Mouse (Mus musculus): Measurements from ENCODE around the gene Pygl. TPM values are rescaled to one million over a fixed set of nuclear protein-coding genes. Genes with fewer than 3 reads are reported as not detected.
A peak's percentile ranks its signal among the peaks of the same experiment; 100 is the strongest.
"Not testable (repeated sequence)": the region's sequence is repeated elsewhere in the genome, so short reads cannot be mapped to it uniquely, and the experiment has no call there.

Pygl gene
- polyA plus RNA-seq, 3 experiments from 2014 or later, result 0.16 to 1.1 (median 0.77) TPM

DNA sequence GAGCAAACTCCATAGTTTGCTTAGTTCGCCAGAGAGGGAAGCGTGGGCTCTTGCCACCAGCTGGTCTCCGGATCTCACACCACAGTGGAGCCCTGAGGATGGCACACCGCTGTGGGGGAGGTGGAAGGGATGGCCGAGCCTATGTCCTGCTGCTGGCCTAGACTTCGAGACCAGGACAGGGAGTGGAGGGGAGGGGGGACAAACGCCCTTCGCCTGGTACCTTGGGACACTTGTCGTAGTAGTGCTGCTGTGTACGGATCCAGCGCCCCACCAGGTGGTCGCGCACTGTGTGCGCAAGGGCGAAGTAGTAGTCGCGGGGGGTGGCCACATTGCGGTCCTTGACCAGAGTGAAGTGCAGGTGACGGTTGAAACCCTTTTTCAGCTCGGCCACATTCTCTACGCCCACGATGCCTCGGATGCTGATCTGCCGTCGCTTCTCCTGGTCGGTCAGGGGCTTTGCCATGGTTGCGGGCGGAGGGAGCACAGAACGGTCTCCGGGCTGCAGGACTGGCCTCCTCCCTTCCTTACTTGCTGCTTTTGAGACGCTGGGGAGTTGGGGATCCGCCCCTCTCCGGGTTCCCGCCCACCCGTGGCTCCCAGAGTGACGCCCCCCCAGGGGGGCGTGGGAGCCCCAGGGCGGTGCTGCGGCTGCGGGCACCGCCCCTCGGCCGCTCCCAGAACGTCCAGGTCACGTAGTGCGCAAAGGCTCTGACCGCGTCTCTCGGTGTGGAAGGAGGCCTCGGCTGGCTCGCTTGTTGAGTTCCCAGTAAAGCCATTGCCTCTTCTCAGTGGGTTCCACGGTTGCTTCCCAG is 4.0 kb downstream of the Pygl start:
- ATAC-seq, result no peak

- no peak for ATAC-seq
Measured at GRCm38 (mm10) chr12:70226655-70227054, 4.6 kb downstream of the Pygl start.

DNA sequence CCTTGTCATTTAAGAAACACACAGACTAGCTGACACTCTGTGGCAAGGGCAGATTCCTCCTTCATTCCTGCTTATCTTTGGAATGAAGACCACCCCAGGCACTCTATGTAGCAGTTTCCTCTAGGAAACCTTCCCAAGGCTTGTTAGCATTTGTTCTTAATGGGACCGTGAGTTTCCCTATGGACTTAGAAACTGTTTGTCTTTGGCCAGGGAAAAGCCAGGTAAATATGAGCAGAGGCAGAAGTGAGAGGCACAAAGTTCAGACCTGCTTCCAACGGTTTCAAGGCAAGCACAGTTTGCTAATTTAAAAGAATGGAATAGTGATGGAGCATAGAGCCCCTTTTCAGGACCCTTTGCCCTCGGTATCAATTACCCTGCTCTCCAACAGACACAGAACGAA is 8.0 kb downstream of the Pygl start:
- no peak for ATAC-seq

DNA sequence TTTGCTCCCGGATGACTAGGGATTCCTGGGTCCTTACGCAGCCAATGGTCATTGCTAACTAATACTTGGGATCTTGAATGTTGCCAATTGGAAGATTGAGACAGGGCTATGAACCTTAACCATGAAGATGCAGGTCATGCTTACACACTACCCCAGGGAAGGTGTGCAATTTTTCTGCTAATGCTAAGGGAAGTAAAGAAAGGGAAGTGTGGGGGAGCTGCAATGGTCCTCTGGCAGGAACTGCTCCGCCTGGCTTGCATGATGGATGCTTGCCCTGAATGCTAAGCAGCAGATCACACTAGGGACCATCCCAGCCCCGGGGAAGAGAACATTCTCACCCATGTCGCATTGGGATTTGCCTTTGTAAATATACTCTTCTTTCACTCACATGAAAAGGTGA is 9.9 kb downstream of the Pygl start:
- ATAC-seq, result no peak

- ATAC-seq, result peak; percentile 78
Measured at GRCm38 (mm10) chr12:70218795-70219540, 12.3 kb downstream of the Pygl start.

GRCm38 (mm10) chr12:70216229-70216800 is 15.0 kb downstream of the Pygl start:
- no peak for ATAC-seq

GRCm38 (mm10) chr12:70214281-70214680 is 17.0 kb downstream of the Pygl start:
- no peak for ATAC-seq

DNA sequence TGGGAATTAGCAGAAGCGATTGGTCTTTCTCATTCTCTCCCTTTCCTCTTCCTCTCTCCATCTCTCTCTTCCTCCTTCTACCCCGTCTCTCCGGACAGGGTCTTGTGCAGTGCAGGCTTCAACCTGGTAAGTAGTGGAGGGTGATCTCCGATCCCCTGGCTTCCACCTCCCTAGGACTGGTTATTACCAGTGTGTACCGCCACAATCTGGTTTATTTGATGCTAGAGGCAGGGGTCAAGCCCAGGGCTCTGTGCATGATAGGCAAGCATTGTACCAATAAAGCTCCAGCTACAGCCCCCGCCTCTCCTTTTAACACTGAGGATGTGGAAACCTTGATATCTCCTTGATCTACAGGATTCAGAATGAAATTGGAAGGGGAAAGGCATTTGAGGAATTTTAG is 17.7 kb downstream of the Pygl start:
- no peak for ATAC-seq

DNA sequence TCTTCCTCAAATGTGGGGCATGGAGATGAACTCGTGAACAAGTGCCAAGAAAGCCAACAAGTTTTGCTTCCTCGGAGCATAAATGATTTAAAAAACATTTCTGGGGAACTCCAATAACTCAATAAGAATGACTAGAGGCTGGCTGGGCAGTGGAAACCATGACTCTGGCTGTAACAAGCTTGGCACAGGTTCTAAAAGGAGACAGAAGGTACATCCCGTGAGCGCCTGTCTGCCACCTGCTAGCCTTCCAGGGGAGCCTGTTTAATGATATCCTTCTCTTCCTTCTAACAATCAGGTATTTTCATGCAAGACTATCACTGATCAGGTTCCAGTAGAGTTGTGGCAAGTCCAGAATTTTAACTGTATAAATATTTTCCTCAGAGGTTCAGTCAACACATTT is 18.8 kb downstream of the Pygl start:
- ATAC-seq, result no peak

DNA sequence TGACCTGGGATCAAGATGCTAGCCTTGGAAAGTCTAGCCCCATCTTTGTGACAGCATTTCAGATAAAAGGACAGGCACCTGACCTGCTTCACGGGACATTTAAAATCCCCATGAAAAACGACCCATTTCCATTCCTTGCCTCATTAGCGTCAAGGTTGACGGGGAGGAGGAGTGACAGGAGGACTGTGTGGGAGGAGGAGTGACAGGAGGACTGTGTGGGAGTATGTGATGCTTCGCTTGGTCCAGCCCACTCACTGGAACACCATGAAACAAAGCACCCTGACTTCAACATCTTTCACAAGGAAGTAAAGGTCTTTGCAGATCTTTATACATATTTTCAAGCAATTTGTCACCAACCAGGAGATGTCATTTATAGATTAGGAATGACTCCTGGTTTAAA is 23.1 kb downstream of the Pygl start:
- ATAC-seq, result no peak

- ATAC-seq, result no peak
Measured at GRCm38 (mm10) chr12:70204433-70204832, 26.9 kb downstream of the Pygl start.

DNA sequence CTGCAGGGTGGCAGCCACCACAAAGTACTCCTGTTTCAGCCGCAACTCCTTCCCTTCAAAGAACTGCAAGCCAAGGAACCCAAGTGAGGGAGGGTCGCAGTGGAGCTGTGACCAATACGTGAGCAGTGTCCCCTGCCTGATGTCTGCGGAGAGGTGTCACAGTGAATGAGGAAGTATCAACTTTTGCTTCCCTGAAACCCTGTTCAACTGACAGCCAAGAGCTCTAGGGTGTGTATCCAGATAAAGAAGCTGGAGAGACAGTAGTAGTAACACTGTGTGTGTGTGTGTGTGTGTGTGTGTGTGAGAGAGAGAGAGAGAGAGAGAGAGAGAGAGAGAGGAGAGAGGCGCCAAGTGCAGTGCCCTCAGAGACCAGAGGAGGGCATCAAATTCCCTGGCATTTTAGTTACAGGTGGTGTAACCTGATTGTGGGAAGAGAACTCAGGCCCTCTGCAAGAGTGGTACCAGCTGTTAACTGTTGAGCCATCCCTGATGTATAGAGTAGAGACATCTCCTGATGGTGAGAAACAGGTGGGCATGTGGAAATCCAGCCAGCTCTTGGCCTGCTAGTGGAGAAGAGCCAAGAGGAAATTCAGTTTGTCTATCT is 29.3 kb downstream of the Pygl start:
- ATAC-seq, result no peak

GRCm38 (mm10) chr12:70196341-70196740 is 34.9 kb downstream of the Pygl start:
- no peak for ATAC-seq

- no peak for ATAC-seq
Measured at GRCm38 (mm10) chr12:70195426-70195825, 35.9 kb downstream of the Pygl start.

DNA sequence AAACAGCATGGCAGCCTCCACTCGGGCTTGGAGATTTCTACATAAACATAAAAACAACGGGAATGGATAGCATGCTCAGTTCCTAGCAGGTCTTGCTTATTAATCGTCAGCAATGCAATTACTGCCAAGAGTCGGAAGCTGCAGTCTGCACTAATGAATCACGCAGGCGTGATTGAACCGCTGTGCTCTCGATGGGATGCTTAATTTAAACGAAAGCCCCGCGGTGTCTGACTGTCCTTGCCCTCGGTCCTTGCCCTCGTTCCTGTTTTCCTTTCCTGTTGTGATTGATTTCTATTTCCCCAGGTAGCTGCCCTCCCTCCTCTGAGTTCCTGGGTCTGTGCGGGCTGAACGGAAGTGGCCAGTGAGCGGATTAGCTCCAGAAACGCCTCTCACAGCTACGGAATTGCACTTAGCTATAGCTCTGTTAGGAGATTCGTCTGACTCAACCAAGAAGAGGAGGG is 39.0 kb downstream of the Pygl start:
- ATAC-seq, result no peak

DNA sequence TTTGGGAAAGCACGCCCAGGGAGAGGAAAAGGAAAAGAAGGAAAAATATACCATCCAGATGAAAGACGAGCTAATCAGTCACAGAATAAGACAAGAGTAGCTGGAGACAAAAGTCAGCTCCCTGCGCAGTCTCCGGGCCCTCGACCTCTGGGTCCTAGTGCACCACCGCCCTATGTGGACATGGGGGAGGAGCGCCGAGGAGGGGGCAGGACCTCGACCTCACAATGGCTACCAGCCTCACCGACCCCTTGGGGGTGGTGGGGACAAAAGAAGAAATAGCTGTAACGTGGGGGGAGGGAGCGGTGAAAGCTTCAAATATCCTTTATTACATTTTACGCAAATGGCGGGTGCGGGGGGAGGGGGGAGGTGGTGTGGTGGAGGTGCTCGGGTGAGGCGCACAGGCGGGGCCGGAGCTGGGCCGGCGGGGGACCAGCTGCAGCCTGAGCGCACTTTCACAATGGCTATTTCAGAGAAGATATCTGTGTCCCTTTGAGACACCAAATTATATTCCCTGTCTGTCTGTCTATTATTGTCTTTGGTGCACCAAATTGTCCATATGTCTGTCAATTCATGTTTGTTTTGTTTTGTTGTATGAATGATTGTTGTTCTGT is 47.0 kb downstream of the Pygl start:
- ATAC-seq, result no peak

- ATAC-seq, result not testable (repeated sequence)
Measured at GRCm38 (mm10) chr12:70183507-70183906, 47.8 kb downstream of the Pygl start.

DNA sequence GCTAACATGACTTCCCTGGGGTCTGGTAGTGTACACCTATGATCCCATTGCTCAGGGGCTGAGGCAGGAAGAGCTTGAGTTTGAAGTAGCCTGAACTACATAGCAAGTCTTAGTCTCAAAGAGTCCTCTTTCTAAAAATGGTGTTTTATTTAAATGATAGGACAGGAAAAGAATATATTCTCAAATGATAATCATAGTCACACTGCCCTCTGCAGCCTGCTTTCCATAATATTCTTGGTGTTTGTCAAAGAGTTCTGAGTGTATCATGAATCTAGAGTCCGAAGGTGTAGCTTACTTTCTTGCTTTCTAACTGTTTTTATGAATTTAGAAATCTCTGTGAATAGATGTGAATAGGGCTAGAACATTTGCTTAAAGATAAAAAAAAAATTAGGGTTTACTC is 61.3 kb downstream of the Pygl start:
- ATAC-seq, result no peak

DNA sequence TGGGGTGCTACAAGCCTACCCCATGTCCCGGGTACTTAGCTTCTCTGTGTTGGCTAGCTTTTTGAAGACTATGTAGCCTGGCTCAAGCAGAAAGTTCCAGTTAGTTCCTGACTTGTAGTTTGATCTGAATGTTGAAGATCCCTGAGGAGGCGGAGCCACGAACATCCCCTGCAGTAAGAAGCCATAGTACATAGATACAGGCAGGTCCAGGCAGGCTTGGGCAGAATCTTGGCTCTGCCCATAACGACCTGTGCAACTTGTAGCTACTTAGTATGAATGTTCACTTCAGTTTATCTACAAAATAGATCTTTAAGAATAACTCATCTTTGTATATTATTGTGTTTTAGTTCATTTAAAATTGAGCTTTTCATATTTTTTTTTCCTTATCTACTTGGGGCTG is 63.3 kb downstream of the Pygl start:
- no peak for ATAC-seq

DNA sequence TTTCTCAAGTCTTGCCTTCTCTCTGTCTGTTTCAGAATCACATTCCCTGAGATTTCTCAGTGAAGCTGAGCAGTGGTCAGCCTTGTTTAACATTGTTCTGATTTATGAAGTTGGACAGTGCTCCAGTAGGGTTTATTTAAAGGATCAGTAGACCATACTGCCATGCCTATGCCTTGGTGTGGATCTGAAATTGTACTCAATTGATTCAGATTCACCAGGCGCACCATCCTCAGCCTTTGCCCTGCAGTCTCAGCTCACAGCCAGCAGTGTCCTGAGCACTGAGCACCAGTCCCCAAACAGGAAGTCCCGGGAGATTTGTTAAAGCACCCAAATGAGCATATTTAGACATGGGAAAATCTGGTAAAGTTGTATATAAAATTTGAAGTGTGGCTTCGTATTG is 66.5 kb downstream of the Pygl start:
- no peak for ATAC-seq

DNA sequence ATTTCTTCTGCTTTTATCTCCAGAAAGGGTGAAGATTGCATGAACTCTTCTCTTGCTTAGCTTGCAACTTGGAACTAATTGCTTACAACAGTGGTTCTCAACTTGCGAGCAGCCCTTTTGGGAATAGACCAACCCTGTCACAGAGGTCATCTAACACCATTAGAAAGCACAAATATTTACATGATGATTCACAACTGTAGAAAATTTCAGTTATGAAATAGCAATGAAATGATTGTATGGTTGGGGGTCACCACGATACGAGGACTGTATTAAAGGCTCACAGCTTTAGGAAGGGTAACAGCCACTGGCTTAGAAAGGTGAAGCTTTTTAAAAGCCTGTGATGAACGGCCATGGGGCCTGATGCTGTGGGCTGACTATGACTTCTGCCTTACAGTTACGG is 70.2 kb downstream of the Pygl start:
- ATAC-seq, result no peak

GRCm38 (mm10) chr12:70157292-70158066 is 73.8 kb downstream of the Pygl start:
- ATAC-seq, result no peak

Measured in inflammation-experienced regulatory T-cells, adult 6 months (primary cell).